Mouse (Mus musculus) embryo, embryonic 9.5 days (tissue): ENCODE data around the gene Gm10401.
"Not testable (repeated sequence)": the region's sequence is repeated elsewhere in the genome, so short reads cannot be mapped to it uniquely, and the experiment has no call there.

Experiments
- DNase-seq: peaks from one replicate; pipeline ENCODE4 v3.0.0-alpha.2; 2017; ENCODE audit errors: extremely low spot score

Gm10401 gene

GRCm38 (mm10) chr5:115118961-115119570 lies 21.0 kb upstream of the Gm10401 start, which contains the start of gene Acads:
Gene Acads, minus strand, starts transcription at chr5:115119346.
- peak; percentile 92 for DNase-seq

GRCm38 (mm10) chr5:115117467-115117866 lies 19.4 kb upstream of the Gm10401 start:
- no peak for DNase-seq

- DNase-seq = no peak
Observed at GRCm38 (mm10) chr5:115116426-115116825, 18.3 kb upstream of the Gm10401 start.

- DNase-seq = no peak
Observed at GRCm38 (mm10) chr5:115114501-115114900, 16.4 kb upstream of the Gm10401 start.

- DNase-seq = no peak
Observed at GRCm38 (mm10) chr5:115113244-115113643, 15.1 kb upstream of the Gm10401 start.

GRCm38 (mm10) chr5:115111156-115111555 lies 13.1 kb upstream of the Gm10401 start:
- no peak for DNase-seq

- not testable (repeated sequence) for DNase-seq
Observed at GRCm38 (mm10) chr5:115103253-115103652, 5.2 kb upstream of the Gm10401 start.

- no peak for DNase-seq
Observed at GRCm38 (mm10) chr5:115102231-115102630, 4.1 kb upstream of the Gm10401 start.

- no peak for DNase-seq
Observed at GRCm38 (mm10) chr5:115100473-115100872, 2.4 kb upstream of the Gm10401 start.

- no peak for DNase-seq
Observed at GRCm38 (mm10) chr5:115099991-115100390, 1.9 kb upstream of the Gm10401 start.

GRCm38 (mm10) chr5:115099530-115099929 lies 1.4 kb upstream of the Gm10401 start:
- no peak for DNase-seq

- DNase-seq = no peak
Observed at GRCm38 (mm10) chr5:115091776-115092175, 6.3 kb downstream of the Gm10401 start.

GRCm38 (mm10) chr5:115091015-115091414 lies 7.1 kb downstream of the Gm10401 start:
- no peak for DNase-seq

GRCm38 (mm10) chr5:115089592-115090268 lies 8.4 kb downstream of the Gm10401 start:
- no peak for DNase-seq

GRCm38 (mm10) chr5:115085675-115086074 lies 12.4 kb downstream of the Gm10401 start:
- DNase-seq = no peak

- DNase-seq = no peak
Observed at GRCm38 (mm10) chr5:115083492-115083891, 14.6 kb downstream of the Gm10401 start.

GRCm38 (mm10) chr5:115081636-115082035 lies 16.5 kb downstream of the Gm10401 start:
- no peak for DNase-seq

- DNase-seq = peak; percentile 54
Observed at GRCm38 (mm10) chr5:115076144-115076901, 21.8 kb downstream of the Gm10401 start.

GRCm38 (mm10) chr5:115074749-115075148 lies 23.3 kb downstream of the Gm10401 start:
- DNase-seq = no peak

GRCm38 (mm10) chr5:115073306-115073705 lies 24.8 kb downstream of the Gm10401 start:
- not testable (repeated sequence) for DNase-seq

GRCm38 (mm10) chr5:115072143-115072542 lies 26.0 kb downstream of the Gm10401 start:
- no peak for DNase-seq

- no peak for DNase-seq
Observed at GRCm38 (mm10) chr5:115071096-115071901, 26.8 kb downstream of the Gm10401 start.
